Mouse (Mus musculus) embryonic stem cell, embryonic (primary cell): ENCODE results near the gene Tbx3.

ENCODE experiments used
- CTCF ChIA-PET, 4 experiments: fragments of 300-600 bp in 2 of 4; fragments of 350-600 bp in 2 of 4; sonication (Branson Sonifier 250); formaldehyde crosslinking; loops; one replicate each; lab custom pipeline; 2022; ENCODE audit warnings: inconsistent platforms in 2 of 4; lab: Charles Lee
- POLR2A ChIA-PET, 4 experiments: fragments of 300-600 bp in 2 of 4; fragments of 350-600 bp in 2 of 4; sonication (Branson Sonifier 250); formaldehyde crosslinking; loops; one replicate each; lab custom pipeline; 2022; ENCODE audit warnings: antibody characterized with exemption in 4 of 4, inconsistent platforms in 1 of 4; lab: Charles Lee

The Tbx3 gene

DNA sequence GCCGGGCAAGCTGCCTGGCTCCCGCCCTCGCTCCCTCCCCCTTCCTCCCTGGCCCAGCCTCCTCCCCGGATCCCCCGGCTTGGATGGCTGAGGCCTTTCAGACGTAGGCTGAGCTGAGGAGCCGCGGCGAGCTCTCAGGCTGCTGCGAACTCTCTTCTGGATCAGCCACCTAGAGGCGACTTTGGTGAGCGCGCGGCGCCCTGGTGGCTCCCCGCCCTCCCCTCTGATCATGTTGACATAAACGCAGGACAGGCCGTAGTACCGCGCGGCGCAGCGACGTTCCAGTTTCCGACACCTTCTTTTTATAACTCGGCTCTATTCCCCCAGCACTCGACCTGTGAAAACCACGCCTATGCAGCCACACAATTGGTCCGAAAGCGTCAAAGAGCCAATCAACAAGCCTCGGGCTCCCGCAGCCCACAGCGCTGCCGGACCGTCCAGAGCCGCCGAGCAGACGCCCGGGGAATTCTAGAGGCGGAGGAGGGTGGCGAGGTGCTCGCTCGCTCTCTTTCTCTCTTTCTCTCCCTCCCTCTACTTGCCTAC is at the start of gene Tbx3:
TSS of gene Tbx3 (plus strand) at position 104 of the 543 bp plus-strand sequence.
- CTCF ChIA-PET: interaction anchor here (0.5 to 2.8 kb wide), 27 partner anchors 9 to 1376 kb away, joined by 3 to 16 read pairs (median 4); no protein-coding TSS in a partner anchor
- POLR2A ChIA-PET: interaction anchor here (0.6 to 11.7 kb wide), 133 partner anchors 9 to 1235 kb away, joined by 3 to 411 read pairs (median 5); no protein-coding TSS in a partner anchor

DNA sequence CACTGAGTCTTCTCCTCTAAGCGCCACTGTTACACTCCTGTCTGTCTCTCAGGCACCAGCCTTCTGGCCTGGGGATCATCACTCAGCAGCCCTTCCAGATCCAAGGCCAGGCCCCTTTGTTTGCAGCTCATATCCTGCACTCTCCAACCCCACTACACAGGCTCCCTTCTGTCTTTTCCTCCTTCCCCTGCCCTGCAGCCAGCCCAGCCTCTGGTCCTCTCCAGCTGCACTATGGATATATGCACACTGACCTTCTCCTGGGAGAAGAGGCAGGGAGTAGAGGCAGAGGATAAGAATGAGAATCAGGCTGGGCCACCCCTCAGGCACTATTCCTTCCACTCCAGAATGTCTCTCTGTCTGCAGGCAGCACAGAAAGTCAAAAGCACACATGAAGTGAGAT is 48.4 kb upstream of the Tbx3 start:
- POLR2A ChIA-PET: interaction anchor here in 2 of 4 experiments (0.5 to 1.1 kb wide), 3 partner anchors 14 to 49 kb away, joined by 4 to 6 read pairs (median 5); no protein-coding TSS in a partner anchor
- CTCF ChIA-PET: no interaction called here

DNA sequence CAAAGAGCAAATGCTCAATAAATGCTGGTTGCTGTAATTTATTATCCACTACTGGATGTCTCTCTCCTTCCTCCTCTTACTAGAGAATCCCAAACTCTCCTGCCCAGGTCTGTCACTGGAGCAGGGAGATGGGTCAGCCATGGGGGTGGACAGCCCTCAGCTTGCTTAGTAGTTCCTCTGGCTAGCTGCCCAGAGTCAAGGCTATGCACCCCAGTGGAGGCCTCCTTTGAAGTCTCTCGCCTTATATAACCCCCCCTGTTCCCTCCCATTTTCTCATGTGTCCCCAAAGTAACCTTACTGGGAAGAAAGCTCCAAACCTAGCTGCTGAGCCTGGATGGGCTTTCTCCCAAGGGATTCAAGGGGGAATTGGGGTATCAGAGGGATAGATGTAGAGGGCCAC is 45.9 kb upstream of the Tbx3 start:
- ChIA-PET POLR2A (interaction anchor here in 3 of 4 experiments (0.8 to 5.1 kb wide), 6 partner anchors 10 to 56 kb away, joined by 3 to 37 read pairs (median 16); partner anchors contain the start of gene Tbx3 (in 1 of the 3)), CTCF (interaction anchor here in 1 of 4 experiments (0.6 kb wide), 1 partner anchor 16 kb away, joined by 3 read pairs; no protein-coding TSS in a partner anchor)

DNA sequence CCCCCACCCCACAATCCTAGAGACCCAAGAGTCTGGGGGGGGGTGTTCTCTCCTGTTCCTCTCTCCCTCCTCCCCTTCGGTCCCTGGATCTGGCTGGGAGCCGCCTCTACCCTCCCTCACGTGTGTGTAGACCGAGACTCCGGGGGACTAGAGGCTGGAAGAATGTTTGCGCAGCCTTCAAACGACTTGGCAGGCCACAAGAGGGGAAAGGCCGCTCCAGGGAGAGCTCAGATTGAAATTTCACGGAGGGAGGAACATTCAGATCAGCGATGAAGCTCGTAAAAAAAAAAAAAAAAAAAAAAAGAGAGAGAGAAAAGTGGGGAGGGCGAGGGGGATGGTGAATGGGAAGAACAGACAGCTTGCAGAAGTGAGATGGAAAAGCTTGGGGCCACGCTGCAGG is 44.9 kb upstream of the Tbx3 start:
- ChIA-PET CTCF (interaction anchor here in 2 of 4 experiments (0.6 kb wide), 4 partner anchors 11 to 119 kb away, joined by 3 to 10 read pairs (median 6); no protein-coding TSS in a partner anchor), POLR2A (interaction anchor here (0.6 to 5.1 kb wide), 19 partner anchors 11 to 1040 kb away, joined by 3 to 37 read pairs (median 7); partner anchors contain the start of gene Tbx3 (in 3 of the 4))

DNA sequence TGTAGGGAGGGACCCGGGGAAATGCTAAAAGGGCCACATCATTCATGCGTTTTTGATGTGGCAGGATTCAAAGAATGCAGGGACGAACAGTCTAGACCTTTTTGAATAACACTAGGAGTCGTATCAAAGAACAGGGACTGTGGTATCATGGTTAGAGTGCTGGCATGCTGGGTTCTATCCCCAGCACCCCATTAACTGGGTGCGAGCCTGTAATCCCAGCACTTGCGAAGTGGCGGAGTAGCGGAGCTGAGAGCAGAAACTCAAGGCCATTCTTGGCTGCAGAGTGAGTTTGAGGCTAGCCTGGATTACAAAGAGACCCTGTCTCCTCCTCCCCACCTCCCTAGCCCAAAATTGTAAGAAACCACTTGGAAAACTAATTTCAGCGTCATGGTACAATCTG is 44.3 kb upstream of the Tbx3 start:
- ChIA-PET POLR2A (interaction anchor here (0.6 to 5.1 kb wide), 27 partner anchors 11 to 83 kb away, joined by 3 to 37 read pairs (median 6); partner anchors contain the start of gene Tbx3 (in 4 of the 4)), CTCF (interaction anchor here in 2 of 4 experiments (0.6 kb wide), 3 partner anchors 65 to 119 kb away, joined by 3 to 10 read pairs (median 9); no protein-coding TSS in a partner anchor)

DNA sequence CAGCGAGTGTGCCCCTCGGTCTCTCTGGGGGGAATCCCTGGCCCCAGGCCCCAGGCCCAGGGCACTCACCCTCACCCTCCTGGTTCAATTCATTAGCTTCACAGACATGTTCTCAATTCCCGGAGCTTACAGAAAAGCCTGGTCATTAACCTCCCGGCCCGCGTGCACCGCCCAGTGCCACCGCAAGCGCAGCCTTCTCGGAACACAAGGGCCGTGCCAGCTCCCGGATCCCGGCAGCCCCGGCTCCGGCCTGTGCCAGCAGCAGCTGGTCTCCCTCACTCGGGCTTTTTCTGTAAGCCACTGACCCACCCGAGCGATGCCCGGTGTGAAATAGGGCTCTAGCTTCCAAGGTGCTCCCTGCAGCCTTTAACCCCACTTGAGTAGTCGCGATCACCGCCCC is 43.8 kb upstream of the Tbx3 start:
- ChIA-PET CTCF (interaction anchor here in 1 of 4 experiments (0.5 kb wide), 1 partner anchor 140 kb away, joined by 4 read pairs; no protein-coding TSS in a partner anchor), POLR2A (interaction anchor here (0.6 to 5.1 kb wide), 34 partner anchors 9 to 83 kb away, joined by 3 to 37 read pairs (median 5); partner anchors contain the start of gene Tbx3 (in 4 of the 4))

DNA sequence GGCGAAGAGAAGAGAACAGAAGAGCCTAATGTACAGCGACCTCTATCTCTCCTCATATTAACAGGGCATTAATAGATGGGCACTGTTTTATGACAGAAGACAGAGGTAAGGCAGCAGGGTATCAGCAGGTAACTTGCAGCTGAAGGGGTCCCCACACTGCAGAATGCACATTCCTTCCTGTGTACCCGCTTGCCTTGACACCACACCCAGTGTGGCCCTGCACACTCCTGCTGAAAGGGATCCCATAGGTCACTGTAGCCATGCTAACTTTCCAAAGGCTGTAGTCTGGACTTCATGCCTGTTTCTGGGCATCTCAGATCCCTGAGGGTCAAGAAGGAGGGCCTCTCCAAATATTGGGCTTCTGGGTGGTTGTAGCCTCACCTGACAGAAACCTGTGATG is 42.4 kb upstream of the Tbx3 start:
- POLR2A ChIA-PET: interaction anchor here (0.5 to 5.1 kb wide), 27 partner anchors 8 to 884 kb away, joined by 3 to 37 read pairs (median 4); partner anchors contain the start of gene Tbx3 (in 3 of the 4)
- CTCF ChIA-PET: no interaction called here

DNA sequence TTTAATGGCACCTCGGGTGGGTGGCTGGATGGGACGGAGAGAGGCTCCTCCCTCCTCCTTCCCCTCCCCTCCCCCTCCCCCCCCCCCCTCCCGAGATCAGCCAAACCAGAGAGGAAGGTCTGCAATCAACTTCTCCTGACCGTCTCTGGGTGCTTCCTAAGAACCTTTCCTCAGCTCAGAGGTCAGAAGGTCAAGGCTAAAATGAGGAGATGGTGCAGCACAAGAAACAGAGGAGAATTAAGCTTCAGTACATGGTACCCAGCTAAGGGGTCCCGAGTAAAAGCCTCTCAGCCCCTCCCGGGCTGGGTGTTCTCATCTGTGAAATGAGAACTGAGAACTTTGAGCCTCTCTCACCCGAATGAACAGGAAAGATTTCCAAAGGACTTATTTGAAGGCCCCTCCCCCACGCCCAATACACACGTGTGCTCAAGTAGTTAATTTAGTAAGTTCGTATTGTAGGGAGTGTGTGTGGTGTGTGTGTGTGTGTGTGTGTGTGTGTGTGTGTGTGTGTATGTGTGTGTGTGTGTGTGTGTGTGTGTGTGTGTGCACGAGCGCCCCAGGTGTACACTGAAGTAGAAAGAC is 41.6 kb upstream of the Tbx3 start:
- ChIA-PET CTCF (interaction anchor here in 1 of 4 experiments (0.7 kb wide), 1 partner anchor 91 kb away, joined by 3 read pairs; no protein-coding TSS in a partner anchor), POLR2A (interaction anchor here (0.7 to 5.1 kb wide), 17 partner anchors 12 to 300 kb away, joined by 3 to 37 read pairs (median 5); partner anchors contain the start of gene Tbx3 (in 3 of the 4))

DNA sequence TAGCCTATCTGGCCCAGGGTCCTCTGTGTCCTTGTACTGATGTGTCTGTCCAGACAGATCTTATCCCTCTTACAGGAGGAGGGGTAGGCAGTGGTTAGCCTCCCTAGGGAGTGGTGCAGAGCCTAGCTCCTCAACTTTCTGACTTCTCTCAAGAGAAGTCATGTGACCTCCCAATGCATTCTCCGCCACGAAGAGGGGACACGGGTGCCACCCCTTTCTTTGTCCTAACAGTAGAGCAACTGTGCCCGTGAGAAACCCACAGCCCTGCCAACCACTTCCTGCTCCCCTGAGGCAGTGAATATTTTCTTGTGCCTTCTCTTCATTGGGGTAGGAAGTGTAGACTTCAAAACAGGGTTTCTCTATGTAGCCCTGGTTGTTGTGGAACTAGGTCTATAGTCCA is 36.9 kb upstream of the Tbx3 start:
- ChIA-PET CTCF (no interaction called here), POLR2A (interaction anchor here in 2 of 4 experiments (0.8 to 2.0 kb wide), 9 partner anchors 8 to 47 kb away, joined by 3 to 10 read pairs (median 4); partner anchors contain the start of gene Tbx3 (in 1 of the 2))

DNA sequence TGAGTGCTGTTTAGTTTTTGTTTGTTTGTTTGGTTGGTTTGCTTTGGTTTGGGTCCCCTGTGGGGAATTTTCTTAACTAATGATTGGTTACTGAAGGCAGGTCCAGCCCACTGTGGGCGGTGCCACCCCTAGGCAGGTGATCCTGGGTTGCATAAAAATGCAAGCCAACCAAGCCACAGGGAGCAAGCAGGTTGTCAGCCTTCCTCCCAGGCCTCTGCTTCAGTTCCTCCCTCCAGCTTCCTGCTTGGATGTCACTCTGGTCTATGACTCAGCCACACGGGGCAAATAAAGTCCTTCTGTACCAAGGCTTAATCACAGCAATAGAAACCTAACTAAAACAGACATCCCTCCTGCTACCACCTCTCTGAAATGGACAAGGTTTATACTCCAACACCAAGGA is 35.6 kb upstream of the Tbx3 start:
- POLR2A ChIA-PET: interaction anchor here (0.6 to 2.5 kb wide), 21 partner anchors 11 to 1153 kb away, joined by 3 to 16 read pairs (median 4); partner anchors contain the start of gene Tbx3 (in 3 of the 4)
- CTCF ChIA-PET: interaction anchor here in 1 of 4 experiments (1.6 kb wide), 1 partner anchor 12 kb away, joined by 3 read pairs; no protein-coding TSS in a partner anchor

DNA sequence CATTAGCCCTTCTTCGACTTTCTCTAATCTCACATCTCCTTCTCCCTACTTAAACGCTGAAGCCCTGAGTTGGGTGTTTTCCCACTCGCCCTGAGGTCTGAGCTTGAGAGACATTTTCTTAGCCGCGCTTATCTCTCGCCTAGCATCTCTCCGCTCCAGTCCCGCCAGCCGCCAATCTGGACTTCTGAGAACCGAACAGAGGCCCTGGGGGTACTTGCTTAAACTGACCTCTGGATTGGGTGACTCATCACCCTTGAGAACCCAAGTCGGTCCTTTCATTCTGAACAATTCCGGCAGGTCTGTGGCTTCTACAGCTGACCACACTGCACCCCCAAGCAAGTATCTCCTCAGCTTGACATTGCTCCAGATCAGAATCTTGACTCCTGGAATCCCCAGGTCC is 32.2 kb upstream of the Tbx3 start:
- POLR2A ChIA-PET: interaction anchor here in 3 of 4 experiments (0.5 to 1.0 kb wide), 8 partner anchors 13 to 51 kb away, joined by 3 to 5 read pairs (median 3); no protein-coding TSS in a partner anchor
- CTCF ChIA-PET: no interaction called here

DNA sequence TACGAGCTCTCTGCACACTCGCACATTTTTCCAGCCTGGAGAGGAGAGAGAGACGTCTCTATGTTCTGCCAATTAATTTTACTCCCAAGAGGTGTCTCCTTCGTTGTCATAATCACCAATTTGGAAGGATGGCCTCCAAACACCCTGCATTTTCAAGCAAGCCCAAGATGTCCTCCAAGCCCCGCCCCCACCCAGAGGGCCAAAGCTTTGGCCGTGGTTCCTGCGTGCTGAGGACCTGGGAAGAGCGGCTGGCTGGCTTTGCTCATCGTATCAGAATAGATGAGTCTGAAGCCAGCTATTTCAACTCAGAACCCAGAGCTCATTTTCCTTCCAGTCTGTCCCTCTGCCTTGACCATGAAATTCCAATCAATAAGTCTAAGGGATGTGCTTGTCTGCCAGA is 29.4 kb upstream of the Tbx3 start:
- ChIA-PET POLR2A (interaction anchor here in 3 of 4 experiments (0.6 to 3.0 kb wide), 24 partner anchors 10 to 350 kb away, joined by 3 to 17 read pairs (median 5); partner anchors contain the start of gene Tbx3 (in 2 of the 3)), CTCF (interaction anchor here in 3 of 4 experiments (0.6 to 1.2 kb wide), 6 partner anchors 12 to 281 kb away, joined by 3 to 4 read pairs (median 4); partner anchors contain the start of gene Tbx3 (in 2 of the 3))

DNA sequence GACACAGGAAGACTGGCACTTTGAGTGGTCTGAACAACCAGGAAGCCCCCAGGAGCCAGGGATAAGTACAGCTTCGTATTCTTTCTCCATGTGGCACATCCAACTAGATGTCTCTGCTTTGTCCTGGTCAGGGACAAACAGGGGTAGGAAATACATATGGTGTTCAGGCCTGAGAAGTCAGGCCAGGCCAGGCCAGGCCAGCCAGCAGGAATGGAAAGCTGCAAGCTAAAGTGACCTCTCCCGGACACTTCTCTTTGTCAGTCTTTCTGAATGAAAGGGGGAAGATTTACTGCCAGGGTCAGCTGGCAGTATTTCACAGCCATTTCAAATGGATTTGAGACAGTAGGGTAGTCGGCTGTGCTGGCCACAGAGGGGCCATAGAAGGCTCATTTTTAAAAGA is 28.8 kb upstream of the Tbx3 start:
- ChIA-PET CTCF (interaction anchor here in 3 of 4 experiments (0.6 to 1.0 kb wide), 6 partner anchors 12 to 100 kb away, joined by 3 to 4 read pairs (median 4); partner anchors contain the start of gene Tbx3 (in 1 of the 3)), POLR2A (interaction anchor here in 3 of 4 experiments (0.6 to 3.0 kb wide), 22 partner anchors 9 to 103 kb away, joined by 3 to 17 read pairs (median 5); partner anchors contain the start of gene Tbx3 (in 1 of the 3))

DNA sequence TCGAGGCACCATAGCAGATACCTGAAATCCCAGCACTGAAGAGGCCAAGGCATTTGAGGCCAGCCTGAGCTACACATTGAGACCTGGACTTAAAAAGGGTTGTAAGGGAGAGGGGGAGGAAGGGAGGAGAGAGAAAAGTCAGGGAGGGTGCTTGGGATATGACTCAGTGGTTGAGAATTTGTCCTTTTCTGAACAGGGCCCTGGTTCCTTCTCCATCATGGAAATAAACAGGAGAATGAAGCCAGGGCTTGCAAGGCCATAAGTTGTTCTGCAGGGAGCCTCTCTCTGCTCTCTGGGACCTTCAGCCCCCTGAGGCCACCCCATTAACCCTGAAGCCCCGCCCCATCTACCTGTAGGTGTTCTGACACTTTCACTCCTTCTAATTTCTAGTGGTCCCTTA is 23.5 kb upstream of the Tbx3 start:
- ChIA-PET CTCF (interaction anchor here in 2 of 4 experiments (0.7 to 1.3 kb wide), 2 partner anchors 11 to 335 kb away, joined by 3 read pairs; no protein-coding TSS in a partner anchor), POLR2A (interaction anchor here in 3 of 4 experiments (0.8 to 1.4 kb wide), 5 partner anchors 10 to 55 kb away, joined by 3 to 5 read pairs (median 4); no protein-coding TSS in a partner anchor)

DNA sequence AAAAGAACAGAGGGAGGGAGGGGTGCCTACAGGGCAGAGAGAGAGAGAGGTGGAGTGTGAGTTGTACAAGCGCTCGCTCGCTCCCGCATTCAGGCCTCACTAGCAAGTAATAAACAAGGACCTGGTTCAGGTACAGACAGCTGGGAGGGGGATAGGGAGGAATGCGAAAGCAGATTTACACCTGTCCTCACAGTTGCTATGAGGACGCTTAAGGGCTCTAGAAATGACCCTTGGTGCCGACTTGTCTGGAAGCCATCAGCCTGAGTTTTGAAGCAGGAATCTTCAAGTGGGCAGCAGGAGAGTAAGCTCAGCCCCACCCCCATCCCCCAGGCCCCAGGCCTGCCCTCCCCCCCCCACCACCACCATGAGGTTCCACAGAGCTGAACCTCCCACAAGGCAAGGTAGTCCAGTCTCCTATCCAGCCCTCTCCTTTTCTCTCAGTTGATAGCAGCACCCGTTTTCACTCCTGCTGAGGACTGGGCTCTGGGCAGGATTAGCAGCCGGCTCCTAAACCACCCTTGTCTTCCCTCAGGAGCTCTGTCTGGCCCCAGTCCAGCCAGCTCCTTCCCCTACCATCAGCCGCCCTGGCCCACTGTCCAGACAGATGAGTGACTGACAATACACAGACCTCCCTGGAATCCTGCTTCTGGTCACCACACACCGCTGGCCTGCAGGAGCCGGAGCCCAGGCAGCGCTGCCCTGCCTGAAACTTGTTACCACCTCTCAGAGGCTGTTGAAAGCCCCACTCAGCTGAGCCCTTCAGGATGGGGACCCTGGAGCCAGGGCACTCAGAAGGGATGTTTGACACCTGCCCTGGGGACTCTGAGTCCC is 19.1 kb upstream of the Tbx3 start:
- CTCF ChIA-PET: no interaction called here
- POLR2A ChIA-PET: interaction anchor here (0.5 to 12.5 kb wide), 15 partner anchors 11 to 1041 kb away, joined by 3 to 153 read pairs (median 4); partner anchors contain the start of gene Tbx3 (in 3 of the 4)

DNA sequence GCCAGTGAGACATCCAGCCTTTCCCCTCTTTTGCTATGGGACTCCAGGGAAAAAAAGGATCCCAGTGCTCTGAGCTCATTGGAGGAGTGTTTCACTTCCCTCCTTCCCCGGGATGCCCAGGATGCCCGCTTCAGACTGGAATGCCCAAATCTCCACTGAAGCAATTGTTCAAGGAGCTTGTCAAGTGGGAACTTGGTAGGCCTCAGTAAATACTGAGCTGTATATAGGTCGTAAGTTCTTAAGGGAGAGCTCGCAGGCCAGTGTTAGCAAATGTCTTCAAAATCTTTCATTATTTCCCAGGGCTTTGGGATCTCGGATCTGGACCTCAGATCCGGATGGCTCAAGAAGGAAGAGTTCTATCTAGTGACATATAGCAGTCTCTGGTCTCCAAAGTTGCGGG is 14.1 kb upstream of the Tbx3 start:
- ChIA-PET CTCF (interaction anchor here in 3 of 4 experiments (0.6 to 1.2 kb wide), 6 partner anchors 8 to 892 kb away, joined by 3 to 7 read pairs (median 4); no protein-coding TSS in a partner anchor), POLR2A (interaction anchor here (0.7 to 12.5 kb wide), 45 partner anchors 9 to 904 kb away, joined by 3 to 153 read pairs (median 6); partner anchors contain the start of gene Tbx3 (in 3 of the 4))

DNA sequence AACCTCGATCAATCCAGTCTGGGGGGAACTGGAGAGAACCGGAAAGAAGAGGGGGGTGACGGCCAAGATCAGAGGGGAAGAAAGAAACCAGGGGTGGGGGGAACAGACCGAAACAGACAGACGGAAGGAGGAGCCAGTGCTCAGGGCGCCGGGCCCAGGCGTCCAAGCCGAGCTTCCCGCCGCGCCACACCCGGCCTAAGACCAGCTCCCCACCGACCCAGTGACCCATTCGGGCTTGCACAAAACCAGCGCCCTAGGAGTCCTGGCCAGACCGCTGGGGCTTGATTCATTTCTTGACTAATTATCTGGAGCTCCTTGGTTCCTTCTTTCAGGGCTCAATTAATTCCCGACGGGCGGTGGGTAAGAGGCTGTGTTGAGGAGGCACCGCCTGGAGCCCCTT is 13.6 kb upstream of the Tbx3 start:
- CTCF ChIA-PET: interaction anchor here (0.6 to 1.5 kb wide), 10 partner anchors 9 to 891 kb away, joined by 3 to 11 read pairs (median 4); partner anchors contain the start of gene Tbx3 (in 1 of the 4)
- POLR2A ChIA-PET: interaction anchor here (0.5 to 12.5 kb wide), 61 partner anchors 9 to 1175 kb away, joined by 3 to 153 read pairs (median 5); partner anchors contain the start of gene Tbx3 (in 4 of the 4)
